Mouse (Mus musculus) monocyte, adult 5-6 weeks (primary cell): ENCODE data around the gene Rnasel. TPM values are rescaled to one million over a fixed set of nuclear protein-coding genes. Genes with fewer than 3 reads are reported as not detected.

ENCODE experiments used
- ATAC-seq: fragments of 153-309, 156-312 bp; replicated peaks from 2 replicates; pipeline ENCODE4 v1.8.0; 2017; ENCODE audit warnings: mild to moderate bottlenecking; ENCODE audit not compliant: low TSS enrichment, insufficient number of reproducible peaks, severe bottlenecking, poor library complexity, low FRiP score
- total RNA-seq: library from RNA; stranded (forward); fragments of 200-1000, 200-491, 200-594 nt; gene quantifications from 3 replicates; pipeline ENCODE4 v1.2.3, GENCODE M21; 2017

Rnasel gene
- total RNA-seq, 1 experiment from 2014 or later: 55.1 TPM

DNA sequence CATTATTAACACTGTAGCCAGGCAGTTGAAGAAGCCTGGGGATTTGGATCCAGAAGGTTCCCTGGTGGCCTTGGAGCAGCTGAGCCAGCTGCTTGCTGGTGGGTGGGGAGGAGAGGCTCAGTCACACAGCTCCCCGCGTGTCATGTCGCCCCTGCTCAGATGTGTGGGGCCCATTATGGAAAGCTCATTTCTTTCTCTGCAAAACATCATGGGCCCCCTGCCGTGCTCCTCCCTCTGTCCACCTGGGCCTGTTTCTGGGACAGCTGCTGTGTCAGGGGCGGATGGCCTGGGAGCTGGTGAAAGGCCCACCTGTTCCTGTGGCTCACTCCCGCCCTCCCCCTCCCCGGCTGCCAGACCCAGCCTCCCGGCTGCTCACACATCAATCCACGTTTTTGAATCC, 16.0 kb upstream of the Rnasel start:
- ATAC-seq: no peak

DNA sequence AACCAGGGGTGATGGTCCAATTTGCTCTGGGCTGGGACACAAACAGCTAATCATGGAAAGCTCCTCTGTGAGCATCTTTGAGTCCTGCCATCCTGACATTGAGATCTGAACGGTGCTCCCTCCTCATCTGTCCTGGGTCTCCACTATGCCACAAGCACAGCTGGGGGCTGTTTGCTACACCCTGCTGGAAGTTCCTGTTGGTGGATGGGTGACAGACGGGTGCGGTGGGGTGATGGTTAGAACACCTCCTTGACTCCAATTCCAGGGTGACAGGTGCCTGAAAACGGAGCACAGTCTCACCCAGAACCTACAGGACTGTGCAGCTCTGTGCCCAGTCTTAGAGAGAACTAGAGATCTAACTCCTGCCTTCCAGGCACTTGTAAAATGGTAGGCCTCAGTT, 14.4 kb upstream of the Rnasel start:
- no peak for ATAC-seq

DNA sequence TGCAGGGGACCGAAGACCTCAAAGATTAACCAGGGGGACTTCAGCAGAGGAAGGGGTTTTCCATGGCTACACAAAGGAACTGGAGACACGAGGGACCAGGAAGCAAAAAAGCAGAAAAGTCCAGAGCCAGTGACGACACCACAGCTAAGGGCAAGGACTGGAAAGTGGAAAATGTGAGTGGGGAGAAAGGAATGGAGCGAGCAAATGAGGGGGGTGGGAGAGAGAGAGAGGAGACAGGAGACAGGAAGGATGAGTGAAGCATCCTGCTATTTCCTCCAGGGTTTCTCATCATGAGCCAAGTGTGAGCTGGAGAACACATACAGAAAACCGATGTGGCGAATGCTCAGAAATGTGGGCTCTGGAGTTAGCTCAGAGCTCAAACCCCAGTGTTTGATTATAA, 13.1 kb upstream of the Rnasel start:
- no peak for ATAC-seq

DNA sequence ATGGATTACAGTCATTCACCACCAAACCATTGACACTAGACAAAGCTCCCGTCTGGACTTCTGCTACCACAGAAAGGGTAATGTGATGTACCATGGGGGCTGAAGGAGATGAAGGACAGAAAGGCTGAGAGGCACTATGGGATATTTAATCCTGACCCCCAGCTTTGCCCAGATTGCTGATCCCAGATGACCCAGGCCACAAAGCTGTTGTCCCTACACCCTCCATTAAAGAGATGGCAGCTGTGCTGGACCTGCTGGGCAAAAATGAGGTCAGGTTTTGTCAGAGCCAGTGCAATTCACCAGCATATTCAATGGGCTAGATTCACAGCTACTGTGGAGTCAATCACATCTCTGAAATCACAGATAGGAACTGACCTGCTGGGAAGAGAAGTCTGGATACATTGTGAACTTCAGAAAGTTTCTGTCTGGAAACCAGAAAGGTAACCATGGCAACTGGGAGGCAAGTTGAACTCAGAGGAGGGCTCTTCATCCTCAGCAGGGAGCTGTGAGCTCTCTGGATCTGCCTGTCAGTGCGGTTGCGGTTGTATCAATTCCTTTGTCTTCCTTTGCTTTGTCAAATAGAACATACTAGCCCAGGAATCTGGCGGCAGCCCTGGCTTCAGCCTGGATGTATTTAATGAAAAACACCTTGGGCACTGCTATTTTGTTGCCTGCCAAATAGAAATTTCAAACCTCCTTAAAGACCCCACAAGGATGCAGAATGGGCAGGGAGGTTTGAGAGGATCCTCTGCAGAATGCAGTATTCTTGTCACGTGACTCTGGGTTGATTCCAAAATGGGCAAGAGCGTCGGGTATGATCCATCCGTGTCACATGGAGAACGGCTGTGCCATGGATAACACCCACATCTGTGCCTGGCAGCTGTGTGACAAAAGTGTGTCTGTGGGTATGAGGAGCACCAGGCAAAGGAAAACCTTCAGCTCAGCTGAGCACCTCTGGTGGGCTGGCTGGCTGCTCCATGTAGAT, 11.8 kb upstream of the Rnasel start:
- no peak for ATAC-seq

DNA sequence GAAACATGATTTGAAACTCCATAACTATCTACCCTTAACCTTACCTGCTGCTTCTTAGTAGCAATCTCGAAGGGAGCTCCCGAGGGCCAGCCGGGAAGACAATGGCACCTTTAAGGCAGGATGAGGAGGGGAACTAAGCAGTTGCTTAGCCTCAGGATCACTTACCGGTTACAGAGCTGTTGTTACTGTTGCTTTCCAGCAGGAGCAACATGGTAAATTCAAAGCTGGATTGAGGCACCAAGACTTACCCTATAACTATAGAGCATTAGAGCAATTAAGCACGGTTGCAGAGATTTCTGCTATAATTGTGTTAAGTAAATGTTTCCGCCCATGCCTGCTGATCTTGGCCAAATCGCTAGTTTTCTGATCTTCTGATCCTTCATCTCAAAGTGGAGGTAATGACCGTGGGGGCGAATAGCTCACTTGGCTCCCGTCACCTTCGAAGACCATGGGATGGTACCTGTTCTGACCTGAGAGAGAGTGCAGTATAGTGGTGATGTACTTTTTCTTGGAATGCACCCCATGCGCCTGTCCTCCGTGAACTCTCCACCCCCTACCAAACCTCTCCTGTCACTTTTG, 9.7 kb upstream of the Rnasel start:
- ATAC-seq: no peak

DNA sequence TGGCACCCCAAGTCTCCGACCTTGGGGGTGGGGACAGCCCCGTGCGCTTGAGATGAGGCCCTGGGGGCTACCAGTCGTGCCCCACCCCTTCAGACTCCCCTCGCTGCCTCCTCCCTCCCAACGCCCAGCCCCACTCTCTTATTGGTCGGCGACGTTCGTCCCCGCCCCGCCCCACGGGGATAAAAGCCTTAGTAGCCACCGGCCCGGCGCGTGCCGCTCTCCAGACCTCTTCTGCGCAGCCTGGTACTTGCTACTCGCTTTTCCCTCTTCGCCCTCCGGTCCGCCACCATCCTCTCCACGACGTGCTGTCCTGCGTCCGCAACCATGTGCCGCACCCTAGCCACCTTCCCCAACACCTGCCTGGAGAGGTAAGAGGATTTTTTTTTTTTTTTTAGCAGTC, 9.1 kb upstream of the Rnasel start, which contains the start of gene Rgs16:
Gene Rgs16, plus strand, starts transcription at position 205 of the 400 bp plus-strand sequence.
- no peak for ATAC-seq

DNA sequence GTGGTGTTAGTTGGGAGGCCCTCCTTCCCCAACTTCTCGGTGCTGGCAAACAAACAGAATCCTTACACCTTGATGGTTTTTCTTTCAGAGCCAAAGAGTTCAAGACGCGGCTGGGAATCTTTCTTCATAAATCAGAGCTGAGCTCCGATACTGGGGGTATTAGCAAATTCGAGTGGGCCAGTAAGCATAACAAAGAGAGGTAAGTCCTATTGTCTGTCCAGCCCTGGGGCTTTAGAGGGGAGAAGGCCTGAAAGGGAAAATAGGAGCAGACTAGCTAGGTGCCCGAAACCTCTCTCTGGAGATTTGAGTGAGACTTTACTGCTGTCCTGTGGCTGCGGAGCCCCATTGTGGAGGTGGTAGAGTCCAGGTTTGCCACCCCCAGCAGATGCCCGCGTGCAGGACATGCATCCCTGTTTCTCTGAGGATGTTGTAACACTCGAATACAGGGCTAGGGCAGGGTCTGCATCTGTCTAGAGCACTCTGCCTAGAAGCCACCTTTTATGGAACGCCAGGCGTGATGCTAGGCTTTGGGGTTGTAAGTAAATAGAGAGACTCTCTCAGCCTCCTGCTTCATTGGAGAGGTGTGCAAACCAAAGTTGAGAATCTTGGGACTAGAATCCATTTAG, 8.3 kb upstream of the Rnasel start:
- ATAC-seq: no peak

DNA sequence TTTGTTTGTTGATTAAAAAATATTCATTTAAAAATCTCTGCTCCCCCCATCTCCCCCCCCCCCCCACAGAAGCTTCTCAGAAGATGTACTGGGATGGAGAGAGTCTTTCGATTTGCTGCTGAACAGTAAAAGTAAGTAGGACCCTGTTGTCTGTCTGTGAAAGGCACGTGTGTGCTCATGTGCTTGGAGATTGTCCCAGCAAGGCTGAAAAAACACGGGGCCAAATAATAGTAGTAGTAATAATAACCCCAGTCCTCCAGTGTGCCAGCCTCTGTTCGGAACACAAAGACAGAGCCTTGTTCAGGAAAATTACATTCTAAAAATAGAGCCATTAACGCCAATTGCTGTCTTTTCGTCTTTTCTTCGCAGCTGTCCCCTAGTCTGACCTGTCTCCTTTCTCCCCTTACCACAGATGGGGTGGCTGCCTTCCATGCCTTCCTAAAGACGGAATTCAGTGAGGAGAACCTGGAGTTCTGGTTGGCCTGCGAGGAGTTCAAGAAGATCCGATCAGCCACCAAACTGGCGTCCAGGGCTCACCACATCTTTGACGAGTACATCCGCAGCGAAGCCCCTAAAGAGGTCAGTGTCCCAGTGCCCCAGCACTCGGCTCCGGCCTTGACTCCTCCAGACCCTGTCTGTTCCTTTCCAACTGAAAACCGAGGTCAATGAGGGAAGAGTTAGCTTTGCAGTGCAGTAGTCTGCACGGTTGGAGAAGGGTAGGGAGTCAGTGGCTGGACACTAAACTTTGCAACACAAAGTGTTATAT, 7.5 kb upstream of the Rnasel start:
- ATAC-seq: no peak

DNA sequence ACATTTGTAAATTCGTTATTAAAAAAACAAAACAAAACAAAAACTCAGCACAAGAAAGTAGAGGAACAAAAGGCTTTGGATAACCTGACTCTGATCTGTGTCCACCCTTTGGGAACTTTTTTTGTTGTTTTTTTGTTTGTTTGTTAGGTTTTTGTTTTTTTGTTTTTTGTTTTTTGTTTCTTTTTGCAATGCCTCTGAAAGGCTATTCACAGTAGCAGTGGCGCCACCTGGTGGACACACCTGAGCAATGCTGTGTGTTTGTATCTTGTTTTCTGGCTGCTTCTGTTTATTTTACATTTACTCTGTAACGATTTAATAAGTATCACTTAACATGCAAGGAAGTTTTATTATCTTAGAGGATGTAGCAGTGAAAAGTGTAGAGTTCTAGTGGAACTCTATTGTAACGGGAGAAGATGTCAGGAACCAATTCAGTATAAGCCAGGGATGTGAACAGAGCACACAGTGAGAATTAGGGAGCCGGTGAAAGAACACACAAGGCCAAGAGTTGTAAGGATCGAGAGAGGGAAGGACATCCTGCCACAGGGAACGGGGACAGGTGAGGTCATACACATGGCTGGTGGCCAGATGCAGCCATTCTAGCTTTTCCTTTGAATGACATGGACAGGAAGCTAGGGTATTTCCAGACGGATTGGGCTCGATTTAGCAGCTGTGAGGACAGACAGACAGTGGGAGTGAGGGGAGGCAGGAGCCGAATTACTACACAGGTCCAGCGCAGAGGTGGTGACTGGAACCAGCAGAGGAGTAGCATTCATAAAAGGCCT, 6.7 kb upstream of the Rnasel start:
- ATAC-seq: 0 out of 2 replicates have a peak, but pooled peaks have one; percentile 32

DNA sequence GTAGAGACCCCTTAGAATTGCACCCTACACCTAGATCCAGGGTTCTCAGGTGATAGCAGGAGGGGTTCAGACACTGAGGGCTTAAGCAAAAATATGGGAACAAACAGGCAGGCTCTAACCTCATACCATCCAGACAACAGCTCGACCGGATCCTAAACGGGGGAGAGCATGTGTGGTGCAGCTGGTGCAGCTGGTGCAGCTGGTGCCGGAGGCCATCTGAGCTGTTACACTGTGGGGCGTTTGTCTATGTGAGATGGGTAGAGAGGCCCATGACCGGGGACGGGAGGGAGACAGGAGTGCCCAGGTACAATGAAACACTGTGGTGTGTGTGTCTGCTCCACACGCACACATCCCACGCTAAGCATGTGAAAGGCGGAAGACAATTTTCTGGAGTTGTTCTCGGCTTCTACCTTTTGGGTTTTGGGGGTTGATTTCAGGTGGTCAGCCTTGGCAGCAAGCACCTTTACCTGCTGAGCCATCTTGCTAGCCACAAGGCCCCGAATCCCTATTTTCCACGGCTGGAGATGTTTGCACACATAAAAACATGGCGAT, 3.0 kb upstream of the Rnasel start:
- ATAC-seq: no peak

DNA sequence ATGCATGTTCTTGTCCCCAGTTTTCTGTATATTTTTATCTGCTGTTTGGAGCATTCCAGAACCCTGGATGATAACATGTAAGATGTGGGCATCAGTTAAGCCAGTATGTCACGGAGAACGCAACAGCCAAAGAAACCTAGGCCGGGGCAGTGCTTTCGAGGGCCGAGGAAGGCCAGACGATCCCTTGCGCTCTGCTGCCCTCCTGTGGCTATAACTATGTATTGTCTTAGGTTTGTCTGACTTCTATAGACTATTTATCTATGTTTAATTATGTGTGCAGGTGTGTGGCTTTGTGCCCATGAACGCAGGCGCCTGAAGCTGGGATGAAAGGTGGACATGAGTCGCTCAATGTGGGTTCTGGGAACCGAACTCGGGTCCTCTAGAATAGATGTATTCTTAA, 2.5 kb upstream of the Rnasel start:
- ATAC-seq: peak; percentile 45

DNA sequence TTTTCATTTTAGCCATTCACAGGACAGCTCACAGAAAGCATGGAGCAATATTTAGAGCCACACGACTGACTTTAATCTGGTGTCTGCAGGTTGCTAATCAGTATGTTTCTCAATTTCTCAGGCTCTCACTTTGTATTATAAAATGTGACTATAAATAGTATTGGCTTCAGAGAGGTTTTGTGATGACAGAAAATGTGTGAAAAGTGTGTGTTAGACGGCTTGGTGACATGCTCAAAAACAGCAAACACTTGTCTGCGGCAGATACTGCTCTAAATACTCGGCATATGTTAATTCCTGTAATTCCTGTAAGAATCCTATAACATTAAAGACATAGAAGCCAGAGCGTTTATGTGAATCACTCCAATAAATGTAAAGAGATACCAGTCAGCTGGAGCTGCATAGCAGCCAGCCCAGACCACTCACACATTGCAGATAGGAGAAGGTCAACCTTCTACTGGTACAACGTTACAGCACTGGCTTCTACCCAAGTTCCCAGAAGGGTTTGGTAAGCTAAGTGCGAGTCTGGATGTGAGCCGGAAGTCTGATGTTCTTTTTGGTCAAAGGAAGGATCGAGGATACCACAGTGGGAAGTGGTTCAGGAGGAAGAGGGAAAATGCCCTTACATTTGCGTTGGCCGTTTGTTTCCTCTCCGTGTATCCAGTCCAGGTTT, 1.2 kb upstream of the Rnasel start:
- no peak for ATAC-seq

DNA sequence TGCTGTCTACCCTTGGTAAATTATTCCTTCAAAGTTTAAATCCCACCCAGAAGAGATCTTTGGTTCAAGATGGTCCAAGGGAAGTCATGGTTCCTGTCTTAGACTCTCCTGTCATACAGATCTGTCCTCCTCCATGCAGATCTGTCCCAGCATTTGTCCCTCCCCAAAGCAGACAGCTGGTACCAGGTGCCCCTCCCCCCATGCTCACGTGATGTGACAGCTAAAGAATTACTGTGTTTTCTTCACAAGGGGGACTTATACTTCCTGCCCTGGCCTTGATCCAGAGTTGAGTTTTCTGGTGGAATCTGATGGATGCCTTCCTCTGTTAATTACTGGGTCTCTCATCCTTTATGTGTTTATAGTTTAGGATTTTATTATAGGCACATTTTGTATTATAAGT, 677 bp upstream of the Rnasel start:
- no peak for ATAC-seq

DNA sequence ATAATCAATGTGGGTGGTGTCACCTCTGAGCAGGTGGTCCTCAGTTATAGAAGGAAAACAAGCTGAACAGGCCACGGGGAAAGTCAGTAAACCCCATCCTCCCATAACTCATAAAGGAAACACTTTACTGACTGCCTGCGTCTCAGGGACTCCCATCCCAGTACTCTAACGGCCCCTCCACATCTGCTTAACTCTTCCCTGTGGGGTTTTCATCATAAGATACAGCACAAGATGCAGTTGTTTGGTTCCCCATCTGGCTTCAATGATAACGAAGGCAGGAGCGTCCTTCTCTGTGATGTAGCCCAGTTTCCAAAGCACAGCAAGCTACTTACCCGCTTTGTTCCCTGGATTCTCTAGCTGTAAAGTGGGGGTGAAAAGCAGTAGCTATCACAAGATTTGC, 828 bp downstream of the Rnasel start:
- no peak for ATAC-seq

DNA sequence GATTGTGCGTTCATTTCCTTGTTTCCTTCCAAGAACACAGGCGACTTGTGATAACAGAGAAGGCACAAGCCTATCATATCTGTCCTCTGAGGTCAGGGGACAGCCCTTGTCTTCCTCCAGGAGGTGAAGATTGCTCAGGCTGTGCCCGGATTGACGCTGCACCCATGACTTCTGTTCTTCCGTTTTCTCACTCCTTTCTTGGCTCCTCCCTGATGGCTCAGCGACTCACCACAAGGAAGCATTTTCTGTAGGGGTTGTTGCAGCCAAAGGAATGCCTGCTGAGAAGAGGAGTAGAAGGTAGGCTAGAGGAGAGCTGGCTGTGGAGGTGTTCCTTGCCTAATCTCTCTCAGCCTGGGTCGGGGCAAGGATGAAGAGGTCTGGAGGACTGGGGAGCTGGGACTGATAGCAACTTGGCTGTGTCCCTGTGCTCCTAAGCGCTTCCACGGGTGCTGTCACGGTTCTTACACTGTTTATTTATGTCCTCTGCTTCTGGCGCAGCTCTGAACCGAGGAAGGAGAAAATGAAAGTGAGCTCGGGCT, 2.6 kb downstream of the Rnasel start:
- ATAC-seq: peak; percentile 62

DNA sequence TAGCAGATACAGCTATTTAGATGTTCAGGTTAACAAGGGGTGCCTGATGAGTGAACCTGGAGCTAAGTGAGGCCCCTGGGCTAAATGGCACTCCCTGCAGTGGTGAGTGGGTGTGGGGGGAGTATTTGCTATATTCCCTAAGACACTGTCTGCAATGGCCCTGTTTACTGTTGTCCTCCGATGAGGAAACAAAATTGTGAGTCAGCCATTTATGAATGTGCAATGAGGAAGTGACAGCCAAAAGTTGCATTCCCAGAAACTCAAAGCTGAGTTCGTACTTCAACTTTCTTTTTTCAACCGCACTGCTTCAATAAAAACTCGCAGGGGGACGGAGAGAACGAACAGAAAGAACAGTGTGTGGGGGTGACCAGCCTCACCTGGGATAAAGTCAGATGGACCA, 3.3 kb downstream of the Rnasel start:
- ATAC-seq: peak; percentile 50; the same call in 1 of the 2 replicates

DNA sequence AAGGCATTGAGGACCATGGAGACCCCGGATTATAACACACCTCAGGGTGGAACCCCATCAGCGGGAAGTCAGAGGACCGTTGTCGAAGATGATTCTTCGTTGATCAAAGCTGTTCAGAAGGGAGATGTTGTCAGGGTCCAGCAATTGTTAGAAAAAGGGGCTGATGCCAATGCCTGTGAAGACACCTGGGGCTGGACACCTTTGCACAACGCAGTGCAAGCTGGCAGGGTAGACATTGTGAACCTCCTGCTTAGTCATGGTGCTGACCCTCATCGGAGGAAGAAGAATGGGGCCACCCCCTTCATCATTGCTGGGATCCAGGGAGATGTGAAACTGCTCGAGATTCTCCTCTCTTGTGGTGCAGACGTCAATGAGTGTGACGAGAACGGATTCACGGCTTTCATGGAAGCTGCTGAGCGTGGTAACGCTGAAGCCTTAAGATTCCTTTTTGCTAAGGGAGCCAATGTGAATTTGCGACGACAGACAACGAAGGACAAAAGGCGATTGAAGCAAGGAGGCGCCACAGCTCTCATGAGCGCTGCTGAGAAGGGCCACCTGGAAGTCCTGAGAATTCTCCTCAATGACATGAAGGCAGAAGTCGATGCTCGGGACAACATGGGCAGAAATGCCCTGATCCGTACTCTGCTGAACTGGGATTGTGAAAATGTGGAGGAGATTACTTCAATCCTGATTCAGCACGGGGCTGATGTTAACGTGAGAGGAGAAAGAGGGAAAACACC, 4.7 kb downstream of the Rnasel start:
- no peak for ATAC-seq
